Mouse (Mus musculus): ENCODE data around the gene Csnk1g2. TPM values are rescaled to one million over a fixed set of nuclear protein-coding genes. Genes with fewer than 3 reads are reported as not detected.
A peak's percentile ranks its signal among the peaks of the same experiment; 100 is the strongest.

Gene Csnk1g2
- total RNA-seq, 2 experiments from 2014 or later = 244 to 251 TPM

- Histone ChIP-seq H3K27ac (peak within 1 kb of the TSS; percentile 100), H3K4me3 (peak within 1 kb of the TSS; percentile 49)
- peak; percentile 67 to 80 for DNase-seq (ENCODE audit: extremely low spot score in 1 of 2, low spot score in 2 of 2)
- intact Hi-C loops (cut with DNase I) = loop anchor here (2.0 to 5.0 kb wide), 2 partner anchors 21 to 101 kb away; partner anchors contain the start of genes Btbd2 and Klf16
- TF ChIP-seq CTCF (IDR thresholded peaks at IDR 0.05) = no peak
Measured at GRCm38 (mm10) chr10:80677942-80678436, 55.4 kb downstream of the Csnk1g2 start, which contains the start of gene Mknk2. Mknk2 (minus strand) TSS chr10:80678112.

GRCm38 (mm10) chr10:80678601-80679377 lies 56.2 kb downstream of the Csnk1g2 start:
- DNase-seq (ENCODE audit: extremely low spot score in 1 of 2, low spot score in 2 of 2) = no peak
- intact Hi-C loops (cut with DNase I) = loop anchor here (5.0 kb wide), 1 partner anchor 101 kb away; the partner anchor contains the start of gene Klf16

GRCm38 (mm10) chr10:80679556-80680259 lies 57.1 kb downstream of the Csnk1g2 start:
- no peak overlapping the region for H3K4me3 ChIP-seq
- no peak overlapping the region; the same call in 1 of the 2 replicates for H3K27ac ChIP-seq
- TF ChIP-seq CTCF (IDR thresholded peaks at IDR 0.05) = no peak
- no peak for DNase-seq (ENCODE audit: extremely low spot score in 1 of 2, low spot score in 2 of 2)
- intact Hi-C loops (cut with DNase I) = loop anchor here (5.0 to 10.0 kb wide), 2 partner anchors 102 to 235 kb away; partner anchors contain the start of gene Klf16

More at GRCm38 (mm10) chr10:80678601-80679377, 56.2 kb downstream of the Csnk1g2 start:
- no peak for TF ChIP-seq CTCF (IDR thresholded peaks at IDR 0.05)
- Histone ChIP-seq H3K27ac (peak overlapping the region; percentile 100), H3K4me3 (no peak overlapping the region)

GRCm38 (mm10) chr10:80680260-80680696 lies 57.6 kb downstream of the Csnk1g2 start:
- DNase-seq (ENCODE audit: extremely low spot score in 1 of 2, low spot score in 2 of 2) = no peak
- intact Hi-C loops (cut with DNase I) = loop anchor here (10.0 kb wide), 1 partner anchor 235 kb away; no protein-coding TSS in a partner anchor
- Histone ChIP-seq H3K4me3 (no peak overlapping the region), H3K27ac (no peak overlapping the region; the same call in 1 of the 2 replicates)
- TF ChIP-seq CTCF (IDR thresholded peaks at IDR 0.05) = no peak

GRCm38 (mm10) chr10:80682003-80682402 lies 59.4 kb downstream of the Csnk1g2 start:
- intact Hi-C loops (cut with DNase I) = loop anchor here (10.0 kb wide), 1 partner anchor 237 kb away; no protein-coding TSS in a partner anchor
- DNase-seq (ENCODE audit: extremely low spot score in 1 of 2, low spot score in 2 of 2) = no peak
- no peak overlapping the region for H3K4me3 ChIP-seq
- no peak for TF ChIP-seq CTCF (IDR thresholded peaks at IDR 0.05)
- no peak overlapping the region for H3K27ac ChIP-seq

GRCm38 (mm10) chr10:80683647-80684046 lies 61.0 kb downstream of the Csnk1g2 start:
- intact Hi-C loops (cut with DNase I) = loop anchor here (10.0 kb wide), 1 partner anchor 239 kb away; no protein-coding TSS in a partner anchor
- H3K4me3 ChIP-seq = no peak overlapping the region
- no peak overlapping the region for H3K27ac ChIP-seq
- no peak for TF ChIP-seq CTCF (IDR thresholded peaks at IDR 0.05)
- DNase-seq (ENCODE audit: extremely low spot score in 1 of 2, low spot score in 2 of 2) = no peak

- TF ChIP-seq CTCF (IDR thresholded peaks at IDR 0.05) = peak; percentile 76
- DNase-seq (ENCODE audit: extremely low spot score in 1 of 2, low spot score in 2 of 2) = no peak
- intact Hi-C loops (cut with DNase I) = loop anchor here (10.0 kb wide), 1 partner anchor 239 kb away; no protein-coding TSS in a partner anchor
- no peak overlapping the region for H3K27ac ChIP-seq
- no peak overlapping the region for H3K4me3 ChIP-seq
Measured at GRCm38 (mm10) chr10:80684214-80684613, 61.6 kb downstream of the Csnk1g2 start.

- no peak for DNase-seq (ENCODE audit: extremely low spot score in 1 of 2, low spot score in 2 of 2)
- TF ChIP-seq CTCF (IDR thresholded peaks at IDR 0.05) = no peak
- intact Hi-C loops (cut with DNase I) = loop anchor here (10.0 kb wide), 1 partner anchor 240 kb away; no protein-coding TSS in a partner anchor
- Histone ChIP-seq H3K27ac (no peak overlapping the region), H3K4me3 (no peak overlapping the region)
Measured at GRCm38 (mm10) chr10:80684984-80685383, 62.3 kb downstream of the Csnk1g2 start.

GRCm38 (mm10) chr10:80686617-80687016 lies 64.0 kb downstream of the Csnk1g2 start:
- no peak overlapping the region for H3K4me3 ChIP-seq
- DNase-seq (ENCODE audit: extremely low spot score in 1 of 2, low spot score in 2 of 2) = no peak
- no peak overlapping the region for H3K27ac ChIP-seq
- no peak for TF ChIP-seq CTCF (IDR thresholded peaks at IDR 0.05)
- intact Hi-C loops (cut with DNase I) = loop anchor here (2.0 to 10.0 kb wide), 2 partner anchors 76 to 242 kb away; no protein-coding TSS in a partner anchor

- no peak overlapping the region for H3K4me3 ChIP-seq
- DNase-seq (ENCODE audit: extremely low spot score in 1 of 2, low spot score in 2 of 2) = no peak
- H3K27ac ChIP-seq = no peak overlapping the region
- intact Hi-C loops (cut with DNase I) = loop anchor here (1.0 to 10.0 kb wide), 3 partner anchors 29 to 243 kb away; no protein-coding TSS in a partner anchor
- TF ChIP-seq CTCF (IDR thresholded peaks at IDR 0.05) = peak; percentile 73
Measured at GRCm38 (mm10) chr10:80687850-80688249, 65.2 kb downstream of the Csnk1g2 start.

Small RNAs within 50 kb of the gene (microRNA-seq; reads per million reads assigned to microRNA genes)
- gene Mir6912 = 4.4 to 8.6 reads per million in 2 experiments

Other genes with a start within 250 kb of the Csnk1g2 start
- gene Mex3d, start 235.2 kb upstream of the Csnk1g2 start, total RNA-seq (2021) = 10 to 100 TPM; 19.2 to 20.6 TPM
- 100 to 1,000 TPM; 139 to 150 TPM for gene Mbd3, start 223.3 kb upstream of the Csnk1g2 start, total RNA-seq (2021)
- 100 to 1,000 TPM; 373 to 394 TPM for gene Uqcr11, start 216.0 kb upstream of the Csnk1g2 start, total RNA-seq (2021)
- gene Tcf3, start 189.2 kb upstream of the Csnk1g2 start, total RNA-seq (2021) = 10 to 100 TPM; 28.9 to 30.1 TPM
- not detected for gene Onecut3, start 128.0 kb upstream of the Csnk1g2 start, total RNA-seq (2021)
- under 1 TPM; 0.11 to 0.63 TPM for gene Atp8b3, start 83.7 kb upstream of the Csnk1g2 start, total RNA-seq (2021)
- 10 to 100 TPM; 46.5 to 51.3 TPM for gene Rexo1, start 61.3 kb upstream of the Csnk1g2 start, total RNA-seq (2021)
- gene Klf16, start 45.5 kb upstream of the Csnk1g2 start, total RNA-seq (2021) = 10 to 100 TPM; 48.2 to 59.7 TPM
- gene Abhd17a, start 32.5 kb upstream of the Csnk1g2 start, total RNA-seq (2021) = 100 to 1,000 TPM; 185 to 191 TPM
- gene Scamp4, start 20.0 kb upstream of the Csnk1g2 start, total RNA-seq (2021) = 10 to 100 TPM; 41.5 to 44.8 TPM
- gene Adat3, start 20.0 kb upstream of the Csnk1g2 start, total RNA-seq (2021) = 1 to 10 TPM; 1.3 to 5.6 TPM
- gene Gm49322, start 16.8 kb upstream of the Csnk1g2 start, total RNA-seq (2021) = 1 to 10 TPM; 2.7 to 4.2 TPM
- 10 to 100 TPM; 85.1 to 96.7 TPM for gene Btbd2, start 34.2 kb downstream of the Csnk1g2 start, total RNA-seq (2021)
- gene Mknk2, start 55.3 kb downstream of the Csnk1g2 start, total RNA-seq (2021) = 10 to 100 TPM; 42.8 to 48.8 TPM
- 10 to 100 TPM; 13.6 to 15.5 TPM for gene Mob3a, start 79.1 kb downstream of the Csnk1g2 start, total RNA-seq (2021)
- gene Izumo4, start 79.3 kb downstream of the Csnk1g2 start, total RNA-seq (2021) = 10 to 100 TPM; 45.0 to 46.0 TPM
- 100 to 1,000 TPM; 150 to 151 TPM for gene Ap3d1, start 119.4 kb downstream of the Csnk1g2 start, total RNA-seq (2021)
- gene Dot1l, start 132.4 kb downstream of the Csnk1g2 start, total RNA-seq (2021) = 10 to 100 TPM; 64.6 to 75.3 TPM
- 10 to 100 TPM; 42.0 to 48.7 TPM for gene Sf3a2, start 175.4 kb downstream of the Csnk1g2 start, total RNA-seq (2021)
- 10 to 100 TPM; 68.2 to 71.0 TPM for gene Plekhj1, start 175.8 kb downstream of the Csnk1g2 start, total RNA-seq (2021)
- 1 to 10 TPM; 1.9 to 3.8 TPM for gene Amh, start 182.4 kb downstream of the Csnk1g2 start, total RNA-seq (2021)
- gene Jsrp1, start 190.7 kb downstream of the Csnk1g2 start, total RNA-seq (2021) = 1 to 10 TPM; 5.9 to 7.4 TPM
- 100 to 1,000 TPM; 476 to 536 TPM for gene Oaz1, start 203.8 kb downstream of the Csnk1g2 start, total RNA-seq (2021)
- 10 to 100 TPM; 38.3 to 42.8 TPM for gene Lingo3, start 221.2 kb downstream of the Csnk1g2 start, total RNA-seq (2021)
- gene Lsm7, start 232.4 kb downstream of the Csnk1g2 start, total RNA-seq (2021) = 10 to 100 TPM; 40.0 to 43.2 TPM
- 10 to 100 TPM; 55.6 to 62.5 TPM for gene Sppl2b, start 232.4 kb downstream of the Csnk1g2 start, total RNA-seq (2021)
- under 1 TPM; 0.18 to 0.19 TPM for gene Tmprss9, start 249.0 kb downstream of the Csnk1g2 start, total RNA-seq (2021)